Mouse (Mus musculus) MEL (cell line): ENCODE data around the gene Tmem161a. TPM values are rescaled to one million over a fixed set of nuclear protein-coding genes. Genes with fewer than 3 reads are reported as not detected.

Experiments
- DNase-seq: peaks from one replicate; pipeline ENCODE4 v3.0.0; 2011; ENCODE audit warnings: low read depth, low spot score
- H3K27ac ChIP-seq: 2 replicates; pipeline ENCODE4 v1.5.1; 2012; ENCODE audit warnings: low read depth, mild to moderate bottlenecking, control low read depth, low read length, moderate library complexity; ENCODE audit not compliant: control insufficient read depth
- H3K27me3 ChIP-seq, 2 experiments: fragments of 150-350 bp in 1 of 2; sonication (generic) in 1 of 2; 2 replicates each; pipeline ENCODE4 v1.6.1; 2012; ENCODE audit warnings: low read length in 2 of 2, mild to moderate bottlenecking in 2 of 2, improper control_type of control experiment in 1 of 2, moderate library complexity in 1 of 2; ENCODE audit not compliant: insufficient read depth in 2 of 2, control insufficient read depth in 1 of 2
- H3K36me3 ChIP-seq, 2 experiments: 2 replicates each; pipeline ENCODE4 v1.6.1; 2012 to 2014; ENCODE audit warnings: low read length in 2 of 2, improper control_type of control experiment in 1 of 2, inconsistent platforms in 1 of 2, mild to moderate bottlenecking in 1 of 2; ENCODE audit not compliant: insufficient read depth in 2 of 2, control insufficient read depth in 1 of 2
- H3K4me1 ChIP-seq, 2 experiments: fragments of 150-350 bp in 1 of 2; sonication (generic) in 1 of 2; 2 replicates each; pipeline ENCODE4 v1.6.1; 2012; ENCODE audit warnings: low read length in 2 of 2, improper control_type of control experiment in 1 of 2, mild to moderate bottlenecking in 1 of 2; ENCODE audit not compliant: insufficient read depth in 2 of 2, control insufficient read depth in 1 of 2
- H3K4me3 ChIP-seq, 2 experiments: fragments of 150-350 bp in 1 of 2; sonication (generic) in 1 of 2; 2 replicates each; pipeline ENCODE4 v1.5.1; 2012; ENCODE audit warnings: low read depth in 2 of 2, low read length in 2 of 2, mild to moderate bottlenecking in 2 of 2, moderate library complexity in 2 of 2, control low read depth in 1 of 2, improper control_type of control experiment in 1 of 2; ENCODE audit not compliant: control insufficient read depth in 1 of 2, insufficient read depth in 1 of 2
- H3K79me2 ChIP-seq: 2 replicates; pipeline ENCODE4 v1.6.1; 2012; ENCODE audit warnings: mild to moderate bottlenecking, low read length, moderate library complexity; ENCODE audit not compliant: control insufficient read depth, poor library complexity, insufficient read depth
- H3K9ac ChIP-seq: 2 replicates; pipeline ENCODE4 v1.6.1; 2012; ENCODE audit warnings: low read depth, mild to moderate bottlenecking, control low read depth, low read length, moderate library complexity; ENCODE audit not compliant: control insufficient read depth, poor library complexity, severe bottlenecking
- H3K9me3 ChIP-seq: fragments of 150-350 bp; sonication (generic); replicated peaks from 2 replicates; pipeline ENCODE4 v1.6.1; 2012; ENCODE audit warnings: mild to moderate bottlenecking, low read length, improper control_type of control experiment, moderate library complexity; ENCODE audit not compliant: insufficient read depth
- BHLHE40 ChIP-seq: IDR thresholded peaks from 2 replicates; pipeline ENCODE4 v1.6.1; 2012; ENCODE audit warnings: low read depth, mild to moderate bottlenecking, inconsistent platforms, low read length, improper control_type of control experiment, borderline replicate concordance
- CHD2 ChIP-seq: IDR thresholded peaks from 2 replicates; pipeline ENCODE4 v1.6.1; 2011; ENCODE audit warnings: low read length, improper control_type of control experiment
- CTCF ChIP-seq, 3 experiments: IDR thresholded peaks in 2 of 3; conservative IDR thresholded peaks in 1 of 3; 2 replicates each; pipeline ENCODE4 v1.5.1; 2011 to 2012; ENCODE audit warnings: low read length in 3 of 3, low read depth in 2 of 3, mild to moderate bottlenecking in 2 of 3, improper control_type of control experiment in 1 of 3, inconsistent platforms in 1 of 3, mixed read lengths in 1 of 3, moderate library complexity in 1 of 3; ENCODE audit not compliant: control insufficient read depth in 1 of 3, insufficient read depth in 1 of 3, poor library complexity in 1 of 3, severe bottlenecking in 1 of 3
- ELF1 ChIP-seq: IDR thresholded peaks from 2 replicates; pipeline ENCODE4 v1.6.1; 2014; ENCODE audit warnings: low read depth, mild to moderate bottlenecking, inconsistent platforms, low read length, improper control_type of control experiment, moderate library complexity
- EP300 ChIP-seq, 2 experiments: IDR thresholded peaks; 2 replicates each; pipeline ENCODE4 v1.6.1; 2011; ENCODE audit warnings: improper control_type of control experiment in 2 of 2, low read length in 2 of 2, low read depth in 1 of 2, mild to moderate bottlenecking in 1 of 2
- MXI1 ChIP-seq: IDR thresholded peaks from 2 replicates; pipeline ENCODE4 v1.6.1; 2011; ENCODE audit warnings: mild to moderate bottlenecking, low read depth, low read length, improper control_type of control experiment
- MYC ChIP-seq: IDR thresholded peaks from 2 replicates; pipeline ENCODE4 v1.6.1; 2011; ENCODE audit warnings: low read depth, mild to moderate bottlenecking, low read length, improper control_type of control experiment, moderate library complexity
- NRF1 ChIP-seq: IDR thresholded peaks from 2 replicates; pipeline ENCODE4 v1.6.1; 2014; ENCODE audit warnings: low read depth, mild to moderate bottlenecking, inconsistent platforms, low read length, improper control_type of control experiment, moderate library complexity; ENCODE audit not compliant: poor library complexity, insufficient read depth, severe bottlenecking
- POLR2AphosphoS5 ChIP-seq: IDR thresholded peaks from 2 replicates; pipeline ENCODE4 v1.6.1; 2012; ENCODE audit warnings: low read depth, borderline replicate concordance, mild to moderate bottlenecking, inconsistent platforms, low read length, moderate library complexity, mixed read lengths
- SMC3 ChIP-seq: IDR thresholded peaks from 2 replicates; pipeline ENCODE4 v1.6.1; 2011; ENCODE audit warnings: low read depth, low read length, improper control_type of control experiment
- TAL1 ChIP-seq: IDR thresholded peaks from 2 replicates; pipeline ENCODE4 v1.6.1; 2012; ENCODE audit warnings: mild to moderate bottlenecking, inconsistent platforms, low read length, moderate library complexity, mixed read lengths
- polyA plus RNA-seq, 2 experiments: library from polyadenylated mRNA; stranded (reverse) in 1 of 2; unstranded in 1 of 2; fragments of >175 nt in 1 of 2; fragments of >200 nt in 1 of 2; gene quantifications; 2 replicates each; pipeline versions ENCODE4 v1.2.1 to v1.2.4; 2012; ENCODE audit warnings: low replicate concordance in 2 of 2, low read depth in 1 of 2; ENCODE audit not compliant: insufficient read length in 2 of 2, insufficient read depth in 1 of 2, missing spikeins in 1 of 2
- total RNA-seq: library from RNA; depleted of rRNA; stranded (reverse); fragments of 300-350 nt; gene quantifications from 2 replicates; pipeline ENCODE4 v1.2.3, GENCODE M21; 2012

Tmem161a gene
- total and polyA plus RNA-seq, 3 experiments = 50.7 to 51.4 TPM; not detected in 1

GRCm38 (mm10) chr8:70203072-70203471, 30.9 kb downstream of the Tmem161a start:
- no peak overlapping the region for H3K9ac ChIP-seq
- no peak for TF ChIP-seq NRF1
- TF ChIP-seq SMC3 = no peak
- no peak for TF ChIP-seq CTCF (IDR thresholded peaks at IDR 0.05 in 2 of 3, conservative IDR thresholded peaks at IDR 0.05 in 1 of 3; ENCODE audit: control insufficient read depth in 1 of 3, insufficient read depth in 1 of 3, low read depth in 2 of 3, low read length in 3 of 3, poor library complexity in 1 of 3, severe bottlenecking in 1 of 3)
- no peak for TF ChIP-seq MYC
- no peak overlapping the region for H3K4me3 ChIP-seq
- peaks cover 0 to 6% of the 10 kb centered on the region in 2 experiments; a peak in 2 of 4 replicates for H3K36me3 ChIP-seq
- peaks cover 5 to 18% of the 10 kb centered on the region in 2 experiments for H3K4me1 ChIP-seq
- no peaks in the 10 kb centered on the region for H3K9me3 ChIP-seq
- no peak overlapping the region for H3K27ac ChIP-seq
- no peak for DNase-seq
- H3K27me3 ChIP-seq = no peaks in the 10 kb centered on the region
- peaks cover 5% of the 10 kb centered on the region; the same call in 1 of the 2 replicates for H3K79me2 ChIP-seq

- DNase-seq = no peak
- Histone ChIP-seq H3K79me2 (peaks cover 8% of the 10 kb centered on the region; the same call in 1 of the 2 replicates), H3K27ac (no peak overlapping the region), H3K36me3 (peaks cover 0 to 6% of the 10 kb centered on the region in 2 experiments; a peak in 2 of 4 replicates), H3K27me3 (no peaks in the 10 kb centered on the region), H3K4me1 (peaks cover 5 to 18% of the 10 kb centered on the region in 2 experiments), H3K4me3 (no peak overlapping the region), H3K9me3 (no peaks in the 10 kb centered on the region), H3K9ac (no peak overlapping the region)
- no peak for TF ChIP-seq ELF1
- TF ChIP-seq CHD2 = no peak
Measured at GRCm38 (mm10) chr8:70204757-70205156, 32.6 kb downstream of the Tmem161a start.

GRCm38 (mm10) chr8:70208130-70208529, 36.0 kb downstream of the Tmem161a start:
- H3K4me1 ChIP-seq = peaks cover 0 to 15% of the 10 kb centered on the region in 2 experiments; a peak in 3 of 4 replicates
- no peak for TF ChIP-seq NRF1
- H3K79me2 ChIP-seq = peaks cover 25% of the 10 kb centered on the region
- no peak for DNase-seq
- no peaks in the 10 kb centered on the region for H3K27me3 ChIP-seq
- no peak overlapping the region for H3K9ac ChIP-seq
- H3K4me3 ChIP-seq = no peak overlapping the region
- H3K27ac ChIP-seq = no peak overlapping the region
- no peaks in the 10 kb centered on the region for H3K9me3 ChIP-seq
- H3K36me3 ChIP-seq = peaks cover 0 to 10% of the 10 kb centered on the region in 2 experiments; a peak in 2 of 4 replicates

- peaks cover 25% of the 10 kb centered on the region for H3K79me2 ChIP-seq
- no peak overlapping the region for H3K4me3 ChIP-seq
- no peak overlapping the region for H3K27ac ChIP-seq
- no peak for DNase-seq
- H3K4me1 ChIP-seq = peaks cover 11 to 39% of the 10 kb centered on the region in 2 experiments
- H3K36me3 ChIP-seq = peaks cover 0 to 30% of the 10 kb centered on the region in 2 experiments; a peak in 2 of 4 replicates
- TF ChIP-seq MXI1 = no peak
- TF ChIP-seq BHLHE40 = no peak
- TF ChIP-seq POLR2AphosphoS5 = no peak
- TF ChIP-seq TAL1 = no peak
- no peak for TF ChIP-seq EP300 (IDR thresholded peaks at IDR 0.05; ENCODE audit: low read depth in 1 of 2, low read length in 2 of 2)
- TF ChIP-seq CHD2 = no peak
- no peak for TF ChIP-seq CTCF (IDR thresholded peaks at IDR 0.05 in 2 of 3, conservative IDR thresholded peaks at IDR 0.05 in 1 of 3; ENCODE audit: control insufficient read depth in 1 of 3, insufficient read depth in 1 of 3, low read depth in 2 of 3, low read length in 3 of 3, poor library complexity in 1 of 3, severe bottlenecking in 1 of 3)
- no peak overlapping the region for H3K9ac ChIP-seq
- no peaks in the 10 kb centered on the region for H3K27me3 ChIP-seq
- no peaks in the 10 kb centered on the region for H3K9me3 ChIP-seq
Measured at GRCm38 (mm10) chr8:70210538-70210937, 38.4 kb downstream of the Tmem161a start.
